Mouse (Mus musculus): ENCODE results near the gene Fbxo24.

GRCm38 (mm10) chr5:137611245-137611602 lies 17.6 kb downstream of the Fbxo24 start:
- TF ChIP-seq HCFC1 (IDR thresholded peaks at IDR 0.05; ENCODE audit: borderline replicate concordance, insufficient read depth, low read length) (no peak), CHD2 (IDR thresholded peaks at IDR 0.05; ENCODE audit: low read depth, low read length) (no peak)

Data from ES-E14 (cell line).